Mouse (Mus musculus) heart, adult 11 months (tissue): Measurements from ENCODE around the gene Olfr558.

Source experiments
- DNase-seq: peaks from one replicate; pipeline ENCODE4 v3.0.0; 2022

Olfr558 gene

DNA sequence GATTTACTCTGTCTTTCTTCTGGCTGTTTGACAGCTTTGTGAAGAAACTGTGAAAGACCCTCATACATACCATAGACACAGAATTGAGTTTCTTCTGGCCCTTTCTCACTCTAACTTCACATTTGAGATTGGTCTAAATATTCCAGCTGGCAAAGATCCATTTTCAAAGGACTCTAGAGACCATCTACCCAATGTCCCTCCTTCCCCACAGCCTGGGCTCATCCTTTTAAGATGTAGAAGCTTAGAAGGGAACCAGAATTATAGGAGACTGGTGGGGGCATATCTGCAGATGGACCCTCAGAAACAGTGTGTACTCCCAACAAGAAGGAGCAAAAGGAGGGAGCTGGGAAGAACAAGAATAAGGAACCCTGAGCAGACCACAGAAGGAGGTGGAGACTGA lies at the start of gene Olfr558:
Olfr558 (plus strand) TSS at position 301 of the 400 bp plus-strand sequence.
- DNase-seq, result no peak

GRCm38 (mm10) chr7:102658523-102658922 lies 43.5 kb upstream of the Olfr558 start, which contains the start of gene Olfr555:
Olfr555 (plus strand) TSS chr7:102658823.
- no peak for DNase-seq

DNA sequence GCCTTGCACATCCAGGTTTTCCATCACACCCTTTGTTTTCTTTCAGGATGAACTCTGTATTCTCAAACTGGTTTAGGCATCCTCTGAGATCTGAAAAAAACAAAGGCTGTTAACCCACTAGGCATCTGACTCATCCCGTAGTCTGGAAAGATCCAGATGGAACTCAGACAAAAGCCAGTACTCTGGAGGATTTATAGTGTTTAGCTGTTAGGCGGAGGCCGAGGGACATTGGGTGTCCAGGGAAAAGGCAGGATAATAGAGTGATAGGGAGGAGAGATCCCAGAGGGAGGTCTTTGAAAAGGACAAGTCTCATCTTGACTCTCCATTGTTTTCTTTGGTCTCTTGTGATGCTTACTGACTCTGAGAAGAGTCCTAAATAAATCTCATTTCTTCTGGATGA lies 37.4 kb upstream of the Olfr558 start, which contains the start of gene Olfr556:
Olfr556 (plus strand) TSS at position 301 of the 400 bp plus-strand sequence.
- DNase-seq, result no peak

GRCm38 (mm10) chr7:102665378-102665777 lies 36.6 kb upstream of the Olfr558 start:
- no peak for DNase-seq

- no peak for DNase-seq
These were observed 25.8 kb upstream of the Olfr558 start for GRCm38 (mm10) chr7:102676225-102676624.

DNA sequence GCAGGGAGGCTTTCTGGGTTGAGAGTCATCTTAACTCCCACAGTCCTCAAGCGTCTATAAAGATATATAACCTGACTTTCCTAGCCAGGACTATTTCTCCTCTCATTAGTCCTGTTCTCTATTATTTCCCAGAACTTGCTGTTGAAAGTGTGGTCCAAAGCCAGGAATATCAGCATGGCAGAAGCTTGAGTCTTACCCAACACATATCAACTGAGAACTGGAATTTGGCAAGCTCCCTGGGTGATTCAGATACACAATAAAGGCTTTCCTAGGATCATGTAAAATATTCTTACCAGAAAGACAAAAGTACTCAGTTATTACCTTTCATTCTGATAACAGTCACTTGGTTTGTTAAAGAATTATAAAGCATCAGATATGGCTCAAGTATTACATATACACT lies 20.1 kb upstream of the Olfr558 start:
- DNase-seq, result no peak

DNA sequence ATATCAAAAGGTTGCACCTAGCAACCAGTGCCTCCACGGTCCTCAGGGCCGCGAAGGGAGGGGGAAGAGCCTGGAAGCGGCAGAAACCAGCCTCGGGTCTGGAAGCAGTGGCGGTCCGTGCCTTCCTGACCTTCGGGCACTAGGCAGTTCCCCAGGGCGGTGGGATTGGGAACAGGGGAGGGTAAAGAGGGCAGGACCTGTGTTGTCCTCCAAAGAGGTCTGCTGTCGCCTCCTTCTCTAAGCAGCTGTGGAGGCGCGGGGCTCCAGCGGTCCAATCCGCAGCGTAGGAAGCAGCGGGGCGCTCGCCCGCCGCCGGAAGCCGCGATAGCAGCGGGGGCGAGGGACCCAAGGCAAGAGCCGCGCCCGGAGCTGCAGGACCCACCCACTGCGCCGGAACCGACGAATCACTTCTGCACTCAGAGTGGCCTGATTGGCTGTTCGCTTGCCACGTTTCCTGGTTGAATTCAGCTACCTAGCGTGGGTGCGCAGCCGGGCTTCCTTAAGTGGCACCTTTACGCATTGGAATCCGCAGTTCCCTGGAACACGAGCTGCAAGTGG lies 15.0 kb upstream of the Olfr558 start, which contains the start of gene Trim68:
Trim68 (minus strand) TSS at position 384 of the 558 bp plus-strand sequence.
- peak; percentile 100 for DNase-seq

- DNase-seq, result peak; percentile 94
These were observed 6.5 kb upstream of the Olfr558 start, which contains the start of gene Olfr557 for GRCm38 (mm10) chr7:102695358-102696125. Olfr557 (plus strand) TSS chr7:102695910.

GRCm38 (mm10) chr7:102698461-102698860 lies 3.6 kb upstream of the Olfr558 start:
- DNase-seq, result no peak

DNA sequence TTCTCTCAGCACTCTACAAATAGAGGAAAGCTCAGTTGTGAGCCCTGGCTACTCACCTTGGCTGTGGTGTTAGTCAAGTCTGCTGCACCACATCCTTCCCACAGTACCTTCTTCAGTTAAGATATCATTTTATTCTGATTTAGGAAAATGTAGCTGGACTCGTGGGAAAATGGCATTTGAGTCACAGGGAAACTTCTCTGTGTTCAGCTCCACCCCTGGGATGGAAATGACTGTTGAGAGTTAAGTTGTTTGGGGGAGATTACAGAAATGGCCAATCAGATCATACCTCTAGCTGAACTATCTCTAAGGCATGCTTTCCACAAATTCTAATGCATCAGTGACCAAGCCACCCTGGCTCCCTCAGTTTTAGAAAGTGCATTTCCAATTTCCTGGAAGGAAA lies 17.0 kb downstream of the Olfr558 start, which contains the start of gene Olfr33:
Olfr33 (minus strand) TSS at position 101 of the 400 bp plus-strand sequence.
- peak; percentile 45 for DNase-seq

DNA sequence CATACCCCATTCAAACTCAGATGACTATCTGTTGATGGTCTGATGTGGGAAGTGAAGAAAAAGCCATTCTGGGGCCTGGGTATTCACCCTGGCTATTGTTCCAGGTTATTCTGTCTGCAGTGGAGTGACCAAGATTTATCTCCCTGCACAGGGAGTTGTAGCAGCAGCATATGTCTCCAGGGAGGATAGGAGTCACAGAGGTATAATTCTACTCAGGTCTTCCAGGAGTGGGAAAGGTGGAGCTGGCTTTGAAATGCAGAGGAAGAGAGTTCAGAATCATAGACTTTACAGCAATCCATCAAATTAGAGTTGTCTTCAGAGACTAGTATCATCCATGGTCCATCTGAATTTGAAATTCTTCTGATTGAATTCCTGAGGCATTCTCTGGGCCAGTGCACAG lies 25.4 kb downstream of the Olfr558 start, which contains the start of gene Olfr559:
Olfr559 (minus strand) TSS at position 101 of the 400 bp plus-strand sequence.
- no peak for DNase-seq

DNA sequence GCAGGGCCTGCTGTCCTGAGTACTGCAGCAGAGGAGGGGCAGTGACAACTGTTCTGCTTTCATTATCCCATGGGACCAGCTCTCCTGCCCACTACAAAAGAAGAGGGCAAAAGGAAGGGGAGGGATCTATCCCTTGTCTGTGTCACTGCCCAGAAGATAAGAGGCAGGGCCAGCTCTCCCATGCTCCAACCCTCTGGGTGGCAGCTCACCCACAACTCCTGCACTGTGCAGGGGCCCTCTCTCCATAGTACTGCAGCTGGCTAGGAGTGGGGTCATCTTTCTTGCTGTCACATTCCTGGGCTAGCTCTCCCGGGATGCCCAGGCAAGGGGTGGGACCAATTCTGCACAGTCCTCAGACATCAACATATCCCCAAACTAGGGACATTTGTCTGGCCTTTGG lies 31.8 kb downstream of the Olfr558 start:
- DNase-seq, result no peak

GRCm38 (mm10) chr7:102737705-102738104 lies 35.7 kb downstream of the Olfr558 start:
- peak; percentile 91 for DNase-seq

GRCm38 (mm10) chr7:102752086-102752485 lies 50.1 kb downstream of the Olfr558 start:
- DNase-seq, result no peak

DNA sequence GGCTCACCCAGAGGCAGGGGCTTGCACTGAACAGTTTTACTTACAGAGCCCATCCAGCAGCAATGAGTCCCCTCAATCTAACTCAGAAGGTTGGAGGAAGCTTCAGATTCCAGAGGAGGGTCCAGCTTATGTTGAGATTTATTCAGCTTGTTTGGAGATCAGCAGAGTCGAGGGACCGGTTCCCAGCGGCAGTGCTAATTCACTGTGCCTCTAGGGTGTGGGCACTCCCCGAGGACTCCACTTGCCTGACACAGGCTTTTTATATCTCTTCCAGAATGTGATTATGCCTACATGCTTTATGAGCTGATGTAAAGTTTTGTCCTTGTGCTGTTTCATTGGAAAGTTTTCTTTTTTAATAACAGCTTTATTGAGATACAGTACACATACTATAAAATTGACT lies 57.3 kb downstream of the Olfr558 start, which contains the start of the genes Olfr560 and Olfr78:
Olfr560 (minus strand) TSS at position 101 of the 400 bp plus-strand sequence.
Olfr78 (minus strand) TSS at position 206 of the 400 bp plus-strand sequence.
- DNase-seq, result no peak
